Mouse (Mus musculus) hindbrain, postnatal 0 days (tissue): ENCODE data around the gene Crybb3. TPM values are rescaled to one million over a fixed set of nuclear protein-coding genes. Genes with fewer than 3 reads are reported as not detected.
A peak's percentile ranks its signal among the peaks of the same experiment; 100 is the strongest.
"Not testable (repeated sequence)": the region's sequence is repeated elsewhere in the genome, so short reads cannot be mapped to it uniquely, and the experiment has no call there.

Experiments
- ATAC-seq: fragments of 200-750 bp; cut with Nextera tagmentation; 2 replicates; pipeline ENCODE4 v1.8.0; 2017; ENCODE audit warnings: mild to moderate bottlenecking, moderate TSS enrichment, moderate library complexity
- DNase-seq: peaks from one replicate; pipeline ENCODE4 v3.0.0-alpha.2; 2015; ENCODE audit warnings: low spot score
- H3K27ac ChIP-seq: fragments of 300-500 bp; sonication (generic); 2 replicates; pipeline ENCODE4 v1.5.1; 2014; ENCODE audit warnings: mild to moderate bottlenecking
- H3K27me3 ChIP-seq: fragments of 300-500 bp; sonication (generic); 2 replicates; pipeline ENCODE4 v1.6.1; 2014; ENCODE audit warnings: low read length, mixed read lengths; ENCODE audit not compliant: insufficient read depth
- H3K36me3 ChIP-seq: fragments of 300-500 bp; sonication (generic); 2 replicates; pipeline ENCODE4 v1.6.1; 2014; ENCODE audit warnings: low read length, mixed read lengths; ENCODE audit not compliant: insufficient read depth
- H3K4me1 ChIP-seq: fragments of 300-500 bp; sonication (generic); 2 replicates; pipeline ENCODE4 v1.6.1; 2014; ENCODE audit warnings: antibody characterized with exemption, low read length, mixed read lengths; ENCODE audit not compliant: insufficient read depth
- H3K4me2 ChIP-seq: fragments of 300-500 bp; sonication (generic); 2 replicates; pipeline ENCODE4 v1.6.1; 2014; ENCODE audit warnings: low read depth, mild to moderate bottlenecking, low read length, moderate library complexity, mixed read lengths
- H3K4me3 ChIP-seq: fragments of 300-500 bp; sonication (generic); 2 replicates; pipeline ENCODE4 v1.5.1; 2014; ENCODE audit warnings: low read length
- H3K9ac ChIP-seq: fragments of 300-500 bp; sonication (generic); replicated peaks from 2 replicates; pipeline ENCODE4 v1.6.1; 2014; ENCODE audit warnings: mild to moderate bottlenecking, low read length, moderate library complexity, mixed read lengths
- H3K9me3 ChIP-seq: fragments of 300-500 bp; sonication (generic); 2 replicates; pipeline ENCODE4 v1.6.1; 2016; ENCODE audit warnings: low read length, mixed read lengths
- CTCF ChIP-seq: IDR thresholded peaks from 2 replicates; pipeline ENCODE4 v1.5.1; 2016; ENCODE audit warnings: antibody characterized with exemption, control low read depth, low read depth
- WGBS: fragments of 180-500 bp; shearing (Covaris S2); extraction: QIAGEN DNeasy Blood & Tissue Kit; methylation state at CpG from one replicate; pipeline ENCODE4 v1.1.7; 2014; 5-methylcytosine and 5-hydroxymethylcytosine counted together
- polyA plus RNA-seq: library from polyadenylated mRNA; unstranded; fragments of >200 nt; fragmentation: Nextera tagmentation; extraction: Ambion mirVana; gene quantifications from 2 replicates; pipeline ENCODE4 v1.2.1, GENCODE M21; 2015
- total RNA-seq: library from RNA; depleted of rRNA; stranded (reverse); fragments of >200 nt; gene quantifications from 2 replicates; pipeline ENCODE4 v1.2.3, GENCODE M21; 2014

Gene Crybb3
- total and polyA plus RNA-seq, 2 experiments from 2014 or later, result 1.6 to 2.3 TPM

DNA sequence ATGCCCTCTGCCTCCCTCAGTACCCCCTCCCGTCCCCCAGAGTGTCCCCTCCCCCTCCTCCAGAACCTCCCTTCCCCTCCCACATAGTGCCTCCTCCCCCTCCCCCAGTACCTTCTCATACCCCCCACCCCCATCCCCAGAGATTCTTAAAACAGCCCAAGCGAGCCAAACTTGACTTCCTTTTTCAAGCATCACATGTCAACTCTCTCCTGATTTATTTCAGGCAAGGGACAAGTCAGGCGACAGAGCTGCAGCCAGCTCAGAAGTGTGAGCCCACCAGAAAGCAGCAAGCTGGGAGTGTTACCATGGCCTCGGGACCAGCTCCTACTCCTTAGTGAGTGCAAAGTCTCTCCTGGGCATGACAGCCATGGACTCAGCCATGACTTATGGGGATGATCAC, 30.0 kb upstream of the Crybb3 start:
- 19% methylated on average over 4 of the region's 4 CpGs for WGBS
- no peak overlapping the region for H3K27ac ChIP-seq
- H3K36me3 ChIP-seq, result no peaks in the 10 kb centered on the region
- H3K4me1 ChIP-seq, result no peaks in the 10 kb centered on the region
- H3K4me2 ChIP-seq, result no peak overlapping the region
- no peaks in the 10 kb centered on the region for H3K9me3 ChIP-seq
- no peak for TF ChIP-seq CTCF
- no peak overlapping the region for H3K4me3 ChIP-seq
- H3K9ac ChIP-seq, result no peak overlapping the region
- H3K27me3 ChIP-seq, result no peaks in the 10 kb centered on the region
- ATAC-seq (no peak; the same call in 1 of the 2 replicates), DNase-seq (no peak)

GRCm38 (mm10) chr5:113110929-113111328, 29.5 kb upstream of the Crybb3 start:
- no peaks in the 10 kb centered on the region for H3K27me3 ChIP-seq
- no peaks in the 10 kb centered on the region for H3K9me3 ChIP-seq
- no peaks in the 10 kb centered on the region for H3K36me3 ChIP-seq
- no peak overlapping the region for H3K4me2 ChIP-seq
- TF ChIP-seq CTCF, result no peak
- H3K27ac ChIP-seq, result peak overlapping the region; percentile 64; the same call in 1 of the 2 replicates
- H3K4me3 ChIP-seq, result no peak overlapping the region
- DNase-seq (no peak), ATAC-seq (peak; percentile 25; the same call in 1 of the 2 replicates)
- no peaks in the 10 kb centered on the region for H3K4me1 ChIP-seq
- WGBS, result 10% methylated on average over 1 of the region's 1 CpGs
- no peak overlapping the region for H3K9ac ChIP-seq

DNA sequence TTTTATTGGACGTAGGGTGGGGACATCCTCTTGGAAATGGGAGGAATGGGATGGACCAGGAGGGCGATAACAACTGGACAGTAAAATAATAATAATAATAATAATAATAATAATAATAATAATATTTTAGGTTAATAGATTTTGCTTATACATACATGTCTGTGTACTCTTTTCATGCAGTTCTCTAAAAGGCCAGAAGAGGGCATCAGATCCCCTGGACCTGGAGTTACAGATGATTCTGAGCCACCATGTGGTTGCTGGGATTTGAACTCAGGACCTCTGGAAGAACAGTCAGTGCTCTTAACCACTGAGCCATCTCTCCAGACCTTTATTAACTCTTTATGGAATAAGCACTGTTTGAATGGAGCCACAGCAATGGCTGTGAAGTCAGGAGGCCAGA, 28.3 kb upstream of the Crybb3 start:
- H3K27ac ChIP-seq, H3K4me2 ChIP-seq, H3K36me3 ChIP-seq, H3K4me1 ChIP-seq, H3K9ac ChIP-seq, H3K27me3 ChIP-seq, H3K4me3 ChIP-seq, H3K9me3 ChIP-seq, ATAC-seq, DNase-seq: not testable (repeated sequence)
- peak; percentile 59 for TF ChIP-seq CTCF
- WGBS, result 91% methylated on average over 2 of the region's 2 CpGs

DNA sequence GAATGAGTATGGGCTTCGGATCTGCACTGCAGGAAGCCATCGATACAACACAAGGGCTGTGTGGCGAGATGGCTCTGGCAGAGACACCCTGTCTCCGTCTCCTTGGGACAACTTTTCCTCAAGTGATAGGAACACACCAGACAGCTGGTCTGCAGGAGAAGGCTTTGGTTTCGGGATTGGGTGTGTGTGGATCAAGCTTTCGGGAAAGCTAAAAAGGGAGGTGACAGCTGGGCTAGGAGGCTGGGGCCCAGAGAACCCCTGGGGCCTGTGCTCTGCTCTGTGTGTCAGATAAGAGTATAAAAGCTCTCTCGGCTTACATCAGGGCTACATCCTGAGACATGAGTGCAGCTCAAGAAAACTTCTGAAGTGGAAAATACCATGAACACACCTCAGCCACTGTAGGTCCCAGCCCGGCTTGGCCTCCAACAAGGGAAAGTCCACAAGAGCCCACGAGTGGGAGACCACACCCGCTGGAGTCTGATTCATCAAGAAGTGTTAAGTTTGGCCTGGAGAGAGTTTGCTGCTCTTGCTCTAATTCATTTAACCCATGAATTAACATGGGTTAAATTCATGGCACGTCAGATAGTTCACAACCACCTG, 26.9 kb upstream of the Crybb3 start:
- no peak for TF ChIP-seq CTCF
- no peaks in the 10 kb centered on the region for H3K4me1 ChIP-seq
- no peak overlapping the region for H3K4me2 ChIP-seq
- H3K36me3 ChIP-seq, result no peaks in the 10 kb centered on the region
- H3K9me3 ChIP-seq, result no peaks in the 10 kb centered on the region
- H3K4me3 ChIP-seq, result no peak overlapping the region
- H3K27ac ChIP-seq, result no peak overlapping the region
- H3K27me3 ChIP-seq, result no peaks in the 10 kb centered on the region
- H3K9ac ChIP-seq, result no peak overlapping the region
- WGBS, result 61% methylated on average over 11 of the region's 11 CpGs
- no peak for ATAC-seq
- no peak for DNase-seq

GRCm38 (mm10) chr5:113107709-113108108, 26.3 kb upstream of the Crybb3 start:
- no peaks in the 10 kb centered on the region for H3K36me3 ChIP-seq
- H3K27me3 ChIP-seq, result no peaks in the 10 kb centered on the region
- TF ChIP-seq CTCF, result no peak
- no peak overlapping the region for H3K4me3 ChIP-seq
- no peak overlapping the region for H3K4me2 ChIP-seq
- H3K27ac ChIP-seq, result no peak overlapping the region
- ATAC-seq (no peak), DNase-seq (no peak)
- no peak overlapping the region for H3K9ac ChIP-seq
- no peaks in the 10 kb centered on the region for H3K9me3 ChIP-seq
- WGBS, result 59% methylated on average over 3 of the region's 3 CpGs
- no peaks in the 10 kb centered on the region for H3K4me1 ChIP-seq

- H3K4me2 ChIP-seq, result no peak overlapping the region
- no peaks in the 10 kb centered on the region for H3K27me3 ChIP-seq
- H3K9ac ChIP-seq, result no peak overlapping the region
- no peak for TF ChIP-seq CTCF
- ATAC-seq (no peak), DNase-seq (no peak)
- H3K27ac ChIP-seq, result no peak overlapping the region
- H3K4me3 ChIP-seq, result no peak overlapping the region
- H3K36me3 ChIP-seq, result no peaks in the 10 kb centered on the region
- H3K9me3 ChIP-seq, result no peaks in the 10 kb centered on the region
- H3K4me1 ChIP-seq, result no peaks in the 10 kb centered on the region; the same call in 1 of the 2 replicates
- 81% methylated on average over 7 of the region's 7 CpGs for WGBS
Measured at GRCm38 (mm10) chr5:113106594-113106993, 25.2 kb upstream of the Crybb3 start.

DNA sequence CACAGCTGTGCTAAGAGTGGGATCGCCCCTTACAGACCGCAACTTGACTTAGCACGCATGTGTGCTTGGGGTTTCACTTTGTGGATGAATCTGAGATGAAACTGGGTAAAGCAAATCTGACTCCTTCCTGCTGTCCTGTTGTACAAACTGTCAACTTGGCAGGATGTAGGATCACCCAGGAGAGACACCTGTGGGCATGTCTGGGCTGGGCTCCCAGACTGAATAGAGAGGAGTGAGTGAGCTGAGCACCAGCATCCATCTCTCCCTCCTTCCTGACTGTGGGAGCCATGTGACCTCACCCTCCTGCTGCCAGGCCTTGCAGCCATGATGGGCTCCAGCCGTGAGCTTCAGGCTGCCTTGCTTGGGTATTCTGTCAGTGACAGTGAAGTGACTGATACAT, 24.1 kb upstream of the Crybb3 start:
- H3K4me3 ChIP-seq, result no peak overlapping the region
- H3K9ac ChIP-seq, result no peak overlapping the region
- H3K36me3 ChIP-seq, result no peaks in the 10 kb centered on the region
- 85% methylated on average over 4 of the region's 4 CpGs for WGBS
- no peak overlapping the region for H3K4me2 ChIP-seq
- H3K27me3 ChIP-seq, result no peaks in the 10 kb centered on the region
- H3K9me3 ChIP-seq, result no peaks in the 10 kb centered on the region
- DNase-seq (no peak), ATAC-seq (no peak)
- TF ChIP-seq CTCF, result no peak
- no peak overlapping the region for H3K27ac ChIP-seq
- H3K4me1 ChIP-seq, result no peaks in the 10 kb centered on the region; the same call in 1 of the 2 replicates
